Mouse (Mus musculus) intestine, embryonic 14.5 days (tissue): ENCODE data around the gene Lnx1. TPM values are rescaled to one million over a fixed set of nuclear protein-coding genes. Genes with fewer than 3 reads are reported as not detected.

Experiments
- ATAC-seq: fragments of 200-750 bp; cut with Nextera tagmentation; replicated peaks from 2 replicates; pipeline ENCODE4 v1.8.0; 2017; ENCODE audit warnings: low read depth, moderate number of reproducible peaks, moderate TSS enrichment, moderate library complexity; ENCODE audit not compliant: low FRiP score, low TSS enrichment
- DNase-seq: peaks from one replicate; pipeline ENCODE4 v3.0.0-alpha.2; 2018; ENCODE audit warnings: low spot score
- H3K27ac ChIP-seq: fragments of 300-500 bp; sonication (generic); 2 replicates; pipeline ENCODE4 v1.5.1; 2014; ENCODE audit warnings: low read depth, mild to moderate bottlenecking, control low read depth
- H3K27me3 ChIP-seq: fragments of 300-500 bp; sonication (generic); replicated peaks from 2 replicates; pipeline ENCODE4 v1.6.1; 2014; ENCODE audit warnings: low read length, control low read depth; ENCODE audit not compliant: control insufficient read depth, insufficient read depth
- H3K36me3 ChIP-seq: fragments of 300-500 bp; sonication (generic); 2 replicates; pipeline ENCODE4 v1.6.1; 2014; ENCODE audit warnings: low read length, control low read depth; ENCODE audit not compliant: control insufficient read depth, insufficient read depth
- H3K4me1 ChIP-seq: fragments of 300-500 bp; sonication (generic); replicated peaks from 2 replicates; pipeline ENCODE4 v1.6.1; 2014; ENCODE audit warnings: low read length, control low read depth, mixed read lengths; ENCODE audit not compliant: control insufficient read depth, insufficient read depth
- H3K4me2 ChIP-seq: fragments of 300-500 bp; sonication (generic); 2 replicates; pipeline ENCODE4 v1.6.1; 2014; ENCODE audit warnings: low read length
- H3K4me3 ChIP-seq: fragments of 300-500 bp; sonication (generic); 2 replicates; pipeline ENCODE4 v1.5.1; 2014; ENCODE audit warnings: low read depth, low read length, control low read depth, mixed read lengths
- H3K9ac ChIP-seq: fragments of 300-500 bp; sonication (generic); 2 replicates; pipeline ENCODE4 v1.6.1; 2014; ENCODE audit warnings: mild to moderate bottlenecking, low read length
- H3K9me3 ChIP-seq: fragments of 300-500 bp; sonication (generic); 2 replicates; pipeline ENCODE4 v1.6.1; 2016; ENCODE audit warnings: low read length, control low read depth; ENCODE audit not compliant: control insufficient read depth
- WGBS: fragments of 180-500 bp; shearing (Covaris S2); extraction: QIAGEN DNeasy Blood & Tissue Kit; methylation state at CpG from one replicate; pipeline ENCODE4 v1.1.7; 2014; 5-methylcytosine and 5-hydroxymethylcytosine counted together
- polyA plus RNA-seq: library from polyadenylated mRNA; unstranded; fragments of >200 nt; fragmentation: Nextera tagmentation; extraction: Ambion mirVana; gene quantifications from 2 replicates; pipeline ENCODE4 v1.2.1, GENCODE M21; 2014

Gene Lnx1
- polyA plus RNA-seq, 1 experiment from 2014 or later: 5.2 TPM

DNA sequence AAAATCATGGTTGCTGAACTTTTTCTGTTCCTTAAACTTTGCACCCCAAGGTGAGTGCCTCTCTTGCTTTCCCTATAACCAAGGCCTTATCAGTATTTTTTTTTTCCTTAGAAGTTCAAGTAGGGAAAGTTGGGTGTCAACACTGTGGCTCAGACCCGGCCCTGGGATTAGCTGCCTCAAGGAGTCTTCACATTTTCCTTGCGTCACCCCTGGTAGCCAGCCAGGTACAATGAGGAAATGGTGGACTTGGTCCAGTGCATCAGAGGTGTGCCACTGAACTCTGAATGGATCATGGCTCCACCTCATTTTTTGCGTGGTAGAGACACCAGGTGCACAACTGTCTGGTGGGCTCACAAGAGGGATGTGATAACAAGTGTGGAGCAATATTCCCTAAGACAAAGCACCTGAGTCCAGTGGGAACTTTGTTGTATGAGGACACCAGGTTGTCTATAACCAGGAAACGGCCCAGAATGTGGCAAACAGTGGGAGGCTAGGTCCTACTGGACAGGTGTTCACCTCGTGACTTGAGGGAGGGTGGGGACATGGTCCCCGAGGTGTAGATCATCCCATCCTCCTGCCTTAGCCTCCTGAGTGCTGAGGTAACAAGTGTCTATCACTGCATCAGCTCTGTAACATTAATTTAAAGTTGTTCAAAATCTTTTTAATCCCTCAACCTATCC lies 10.2 kb downstream of the Lnx1 start:
- ATAC-seq (no peak), DNase-seq (no peak)
- WGBS: 84% methylated on average over 6 of the region's 6 CpGs
- H3K4me2 ChIP-seq: no peak overlapping the region
- H3K9ac ChIP-seq: no peak overlapping the region
- H3K4me3 ChIP-seq: no peak overlapping the region
- no peak overlapping the region for H3K27ac ChIP-seq
- H3K36me3 ChIP-seq: no peaks in the 10 kb centered on the region
- no peaks in the 10 kb centered on the region for H3K9me3 ChIP-seq
- H3K4me1 ChIP-seq: peaks cover 5% of the 10 kb centered on the region; the same call in 1 of the 2 replicates
- no peaks in the 10 kb centered on the region for H3K27me3 ChIP-seq

GRCm38 (mm10) chr5:74688822-74689221 lies 13.9 kb downstream of the Lnx1 start:
- Histone ChIP-seq H3K9ac (no peak overlapping the region), H3K4me1 (peaks cover 5% of the 10 kb centered on the region; the same call in 1 of the 2 replicates), H3K4me2 (no peak overlapping the region), H3K36me3 (no peaks in the 10 kb centered on the region), H3K4me3 (no peak overlapping the region), H3K27me3 (no peaks in the 10 kb centered on the region), H3K27ac (no peak overlapping the region), H3K9me3 (no peaks in the 10 kb centered on the region)
- DNase-seq (no peak), ATAC-seq (no peak)
- WGBS: 37% methylated on average over 2 of the region's 2 CpGs

DNA sequence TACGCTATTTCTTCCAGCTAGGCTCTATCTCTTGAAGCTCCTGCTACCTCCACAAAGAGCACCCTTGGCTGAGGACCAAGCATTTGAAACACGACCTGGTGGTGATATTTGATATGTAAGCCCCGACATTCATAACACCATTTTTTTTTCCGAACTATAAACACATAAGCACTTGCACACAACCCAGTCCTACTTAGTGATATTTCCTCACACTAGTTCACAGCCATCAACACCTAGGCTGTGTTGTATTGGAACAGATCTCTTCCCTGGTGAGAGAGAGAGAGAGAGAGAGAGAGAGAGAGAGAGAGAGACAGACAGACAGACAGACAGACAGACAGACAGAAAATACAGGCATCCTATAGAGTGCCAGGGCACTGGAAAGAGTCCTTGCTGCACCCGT lies 17.8 kb downstream of the Lnx1 start:
- DNase-seq: no peak
- WGBS: 66% methylated on average over 5 of the region's 5 CpGs
- no peak overlapping the region for H3K9ac ChIP-seq
- H3K36me3 ChIP-seq: no peaks in the 10 kb centered on the region
- no peaks in the 10 kb centered on the region for H3K9me3 ChIP-seq
- no peaks in the 10 kb centered on the region for H3K27me3 ChIP-seq
- no peak overlapping the region for H3K4me2 ChIP-seq
- peaks cover 5% of the 10 kb centered on the region; the same call in 1 of the 2 replicates for H3K4me1 ChIP-seq
- no peak overlapping the region for H3K4me3 ChIP-seq
- H3K27ac ChIP-seq: no peak overlapping the region
- no peak for ATAC-seq

DNA sequence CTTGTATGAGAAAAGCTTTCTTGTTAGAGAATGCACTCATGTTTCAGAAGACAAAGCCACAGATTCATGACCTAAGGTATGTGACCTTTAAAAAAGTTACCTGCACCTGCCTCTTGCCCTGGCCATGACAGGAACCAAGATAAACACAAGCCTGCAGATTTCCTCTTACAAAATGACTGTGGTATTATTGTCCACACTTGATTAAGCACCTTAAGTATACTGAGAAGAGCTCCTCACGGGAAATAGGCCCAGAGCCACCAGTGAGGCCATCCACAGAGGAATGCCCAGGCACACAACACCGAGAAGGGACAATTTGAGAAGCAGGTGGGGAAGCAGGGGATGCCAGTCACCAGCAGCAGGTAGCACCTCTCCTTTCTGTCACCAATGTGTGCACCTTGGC lies 18.9 kb downstream of the Lnx1 start:
- H3K4me3 ChIP-seq: no peak overlapping the region
- DNase-seq: no peak
- no peaks in the 10 kb centered on the region for H3K9me3 ChIP-seq
- no peaks in the 10 kb centered on the region for H3K36me3 ChIP-seq
- peaks cover 5% of the 10 kb centered on the region; the same call in 1 of the 2 replicates for H3K4me1 ChIP-seq
- no peaks in the 10 kb centered on the region for H3K27me3 ChIP-seq
- WGBS: 76% methylated on average over 2 of the region's 2 CpGs
- H3K4me2 ChIP-seq: no peak overlapping the region
- no peak for ATAC-seq
- no peak overlapping the region for H3K9ac ChIP-seq
- no peak overlapping the region for H3K27ac ChIP-seq

GRCm38 (mm10) chr5:74682735-74683134 lies 20.0 kb downstream of the Lnx1 start:
- no peak overlapping the region for H3K27ac ChIP-seq
- no peaks in the 10 kb centered on the region for H3K27me3 ChIP-seq
- 100% methylated on average over 1 of the region's 1 CpGs for WGBS
- H3K4me3 ChIP-seq: no peak overlapping the region
- no peaks in the 10 kb centered on the region for H3K4me1 ChIP-seq
- no peaks in the 10 kb centered on the region for H3K36me3 ChIP-seq
- ATAC-seq (no peak), DNase-seq (no peak)
- no peak overlapping the region for H3K4me2 ChIP-seq
- H3K9ac ChIP-seq: no peak overlapping the region
- H3K9me3 ChIP-seq: no peaks in the 10 kb centered on the region

DNA sequence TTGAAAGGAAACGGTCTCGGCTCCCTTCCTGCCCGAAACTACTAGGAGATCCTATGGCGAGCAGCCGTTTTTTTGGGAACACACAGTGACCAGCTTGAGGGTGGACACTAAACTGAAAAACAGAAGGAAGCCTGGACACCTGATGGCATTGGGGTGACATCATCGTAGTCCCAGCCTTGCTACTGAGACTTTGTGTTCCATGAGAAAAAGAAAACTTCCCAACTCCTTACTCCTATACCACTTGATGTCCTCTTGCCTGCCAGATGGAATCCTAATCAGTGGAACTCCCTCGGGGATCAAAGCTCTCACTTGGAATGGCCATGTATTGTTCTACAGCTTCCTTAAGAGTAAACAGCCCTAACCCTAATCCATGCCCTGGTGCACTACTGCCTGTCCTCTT lies 23.1 kb downstream of the Lnx1 start:
- Histone ChIP-seq H3K36me3 (no peaks in the 10 kb centered on the region), H3K4me3 (no peak overlapping the region), H3K4me1 (no peaks in the 10 kb centered on the region), H3K9me3 (no peaks in the 10 kb centered on the region), H3K27me3 (no peaks in the 10 kb centered on the region), H3K4me2 (no peak overlapping the region), H3K9ac (no peak overlapping the region), H3K27ac (no peak overlapping the region)
- no peak for ATAC-seq
- WGBS: 82% methylated on average over 7 of the region's 7 CpGs
- DNase-seq: no peak

DNA sequence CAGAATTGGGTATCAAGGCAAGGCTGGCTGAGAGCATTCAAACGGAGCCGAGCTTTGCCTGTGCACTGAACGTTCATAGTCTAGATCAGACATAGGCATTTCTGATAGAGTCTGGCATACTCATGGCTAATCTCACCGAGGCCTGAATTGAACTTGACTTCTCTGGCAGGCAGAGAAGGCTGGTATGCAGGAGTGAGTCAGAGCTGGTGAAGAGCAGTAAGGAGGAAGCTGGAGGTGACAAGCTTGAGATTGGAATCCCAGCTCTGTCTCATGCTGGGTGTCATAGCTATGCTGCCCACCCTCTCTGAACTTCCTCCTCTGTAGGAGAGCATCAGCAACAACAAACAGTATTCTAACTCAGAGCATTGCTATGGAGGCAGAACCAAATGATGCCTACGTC lies 24.0 kb downstream of the Lnx1 start:
- no peaks in the 10 kb centered on the region for H3K36me3 ChIP-seq
- H3K4me1 ChIP-seq: no peaks in the 10 kb centered on the region; the same call in 1 of the 2 replicates
- no peak overlapping the region for H3K27ac ChIP-seq
- 89% methylated on average over 5 of the region's 5 CpGs for WGBS
- H3K9me3 ChIP-seq: no peaks in the 10 kb centered on the region
- no peak overlapping the region for H3K4me2 ChIP-seq
- DNase-seq: no peak
- no peak for ATAC-seq
- H3K27me3 ChIP-seq: no peaks in the 10 kb centered on the region
- H3K4me3 ChIP-seq: no peak overlapping the region
- H3K9ac ChIP-seq: no peak overlapping the region

DNA sequence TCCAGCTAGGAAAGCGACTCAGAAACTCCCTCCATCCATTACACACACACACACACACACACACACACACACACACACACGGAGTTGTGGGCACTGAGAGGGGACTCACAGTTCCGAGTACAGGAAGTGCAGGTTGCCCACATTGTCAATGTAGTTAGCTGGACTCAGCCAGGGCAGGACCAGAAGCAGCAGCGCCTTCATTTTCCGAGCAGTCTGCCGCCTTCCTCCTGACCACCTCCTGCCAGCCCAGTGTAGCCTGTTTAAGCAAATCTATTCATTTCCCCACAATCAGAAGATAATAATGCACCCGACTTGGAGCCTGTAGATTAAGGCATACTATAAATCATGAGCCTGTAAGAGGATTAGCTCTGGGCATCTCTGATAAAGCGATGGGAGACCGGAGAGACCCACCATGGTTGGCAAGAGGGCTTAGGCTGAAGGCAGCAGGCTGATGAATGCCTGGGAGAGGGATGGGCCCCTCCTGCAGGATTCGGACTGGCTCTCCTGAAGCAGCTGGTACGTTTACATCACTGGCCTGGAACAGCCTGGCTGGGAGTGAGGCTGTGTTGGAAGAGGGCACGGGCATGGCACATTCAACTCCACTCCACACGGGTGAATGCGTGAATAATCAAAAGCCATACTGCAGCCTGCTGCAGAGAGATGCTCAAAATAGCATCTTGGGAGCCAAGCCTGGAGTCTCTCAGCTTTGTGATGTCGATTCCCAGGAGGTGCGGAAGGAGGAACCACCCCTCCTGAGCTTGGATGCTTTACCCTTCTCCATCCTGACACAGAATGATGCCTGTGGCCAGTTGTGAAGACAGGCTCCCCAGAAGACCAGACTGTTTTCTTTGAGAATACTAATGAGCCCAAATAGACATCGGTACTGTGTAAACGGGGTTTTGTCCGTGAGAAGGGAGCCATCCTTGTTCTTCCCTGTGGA lies 25.0 kb downstream of the Lnx1 start:
- Histone ChIP-seq H3K27me3 (no peaks in the 10 kb centered on the region), H3K4me2 (no peak overlapping the region), H3K9ac (no peak overlapping the region), H3K9me3 (no peaks in the 10 kb centered on the region), H3K36me3 (no peaks in the 10 kb centered on the region), H3K27ac (no peak overlapping the region), H3K4me1 (no peaks in the 10 kb centered on the region; the same call in 1 of the 2 replicates), H3K4me3 (no peak overlapping the region)
- WGBS: 61% methylated on average over 19 of the region's 19 CpGs
- 0 out of 2 replicates have a peak, but pooled peaks have one; percentile 27 for ATAC-seq
- no peak for DNase-seq
